Mouse (Mus musculus): ENCODE data around the gene Osgin1. TPM values are rescaled to one million over a fixed set of nuclear protein-coding genes. Genes with fewer than 3 reads are reported as not detected.

Osgin1 gene
- polyA plus RNA-seq (2015; fragmentation: Nextera tagmentation; extraction: Ambion mirVana) = 0.08 and 0.28 TPM in 2 replicates

DNA sequence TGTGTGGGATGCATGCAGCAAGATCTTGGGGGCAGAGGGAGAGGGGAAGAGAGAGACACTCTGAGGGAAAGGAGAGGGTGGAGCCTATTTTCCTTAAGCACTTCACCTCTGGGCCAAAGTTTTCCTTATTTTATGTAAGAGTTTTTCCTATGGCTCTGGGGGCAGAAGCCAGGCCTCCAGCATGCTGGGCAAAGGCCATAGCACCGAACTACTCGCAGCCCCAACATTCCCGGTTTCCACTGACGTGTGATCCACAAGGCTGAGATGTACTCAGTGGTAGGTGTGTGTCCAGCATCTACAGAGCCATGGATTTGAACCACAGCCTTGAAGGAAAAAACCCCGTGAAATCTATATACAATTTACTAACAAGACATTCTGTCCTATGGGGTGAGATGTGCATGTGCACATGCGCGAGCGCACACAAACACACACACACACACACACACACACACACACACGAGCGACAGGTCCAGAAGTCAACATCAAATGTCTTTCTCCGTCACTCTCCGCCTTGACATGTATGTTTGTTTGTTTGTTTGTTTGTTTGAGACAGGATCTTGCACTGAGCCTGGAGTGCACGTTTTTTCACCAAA is at the start of gene Osgin1:
Osgin1 (plus strand) TSS at position 543 of the 593 bp plus-strand sequence.
- Histone ChIP-seq H3K4me2 (no peak within 1 kb of the TSS), H3K9me3 (no peaks in the 10 kb centered on the region), H3K27me3 (no peaks in the 10 kb centered on the region), H3K27ac (no peak within 1 kb of the TSS), H3K4me3 (no peak within 1 kb of the TSS), H3K4me1 (replicated peaks) (peaks cover 9% of the 10 kb centered on the region), H3K36me3 (no peaks in the 10 kb centered on the region), H3K9ac (no peak within 1 kb of the TSS)
- ATAC-seq (ENCODE audit: low FRiP score) = no peak
- WGBS = 90% methylated on average over 13 of the region's 13 CpGs

DNA sequence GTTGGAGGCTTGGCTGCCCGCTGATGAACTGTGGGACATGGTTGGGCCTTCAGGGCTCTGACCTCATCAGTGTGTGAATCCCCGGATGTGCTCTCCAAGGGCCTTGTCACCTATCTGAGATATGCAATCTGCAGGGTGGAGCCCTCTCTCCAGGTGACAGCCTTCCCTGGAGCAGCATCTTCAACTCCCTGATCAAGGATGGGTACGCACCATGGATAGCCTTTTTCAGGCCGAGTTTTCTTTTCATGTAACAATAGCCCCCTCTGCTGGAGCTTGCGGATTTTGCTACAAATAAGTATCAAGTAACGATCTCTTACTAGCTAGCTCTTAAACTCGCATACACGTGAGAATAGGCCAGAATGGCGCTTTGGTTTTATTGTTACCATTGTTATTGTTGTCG is 49.4 kb upstream of the Osgin1 start:
- Histone ChIP-seq H3K4me1 (replicated peaks) (no peaks in the 10 kb centered on the region), H3K4me3 (no peak overlapping the region), H3K4me2 (no peak overlapping the region), H3K27me3 (0 out of 2 replicates have a peak, but pooled peaks cover 5% of the 10 kb centered on the region), H3K9me3 (no peaks in the 10 kb centered on the region), H3K9ac (no peak overlapping the region), H3K36me3 (no peaks in the 10 kb centered on the region), H3K27ac (no peak overlapping the region)
- 25% methylated on average over 10 of the region's 10 CpGs for WGBS
- no peak for ATAC-seq (ENCODE audit: low FRiP score)

GRCm38 (mm10) chr8:119385854-119386253 is 48.1 kb upstream of the Osgin1 start:
- Histone ChIP-seq H3K4me2 (no peak overlapping the region), H3K36me3 (no peaks in the 10 kb centered on the region), H3K27me3 (0 out of 2 replicates have a peak, but pooled peaks cover 10% of the 10 kb centered on the region), H3K27ac (no peak overlapping the region), H3K4me1 (replicated peaks) (no peaks in the 10 kb centered on the region), H3K9ac (no peak overlapping the region), H3K9me3 (no peaks in the 10 kb centered on the region), H3K4me3 (no peak overlapping the region)
- no peak for ATAC-seq (ENCODE audit: low FRiP score)
- 80% methylated on average over 6 of the region's 6 CpGs for WGBS

DNA sequence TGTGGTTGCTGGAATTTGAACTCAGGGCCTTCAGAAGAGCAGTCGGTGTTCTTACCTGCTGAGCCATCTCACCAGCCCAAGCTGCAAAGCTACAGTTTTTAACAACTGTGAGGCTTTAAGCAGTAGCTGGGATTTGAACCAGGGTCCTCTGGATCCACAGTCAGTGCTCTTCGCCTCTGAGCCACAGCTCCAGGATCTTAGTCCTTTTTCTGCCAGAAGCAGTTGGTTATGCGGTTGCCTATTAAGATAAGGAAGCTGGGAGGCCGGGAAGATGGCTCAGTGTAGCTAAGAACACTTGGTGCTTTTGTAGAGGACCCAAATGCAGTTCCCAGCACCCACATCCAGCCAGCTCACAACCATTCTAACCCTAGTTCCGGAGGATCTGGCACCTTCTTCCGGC is 46.9 kb upstream of the Osgin1 start:
- Histone ChIP-seq H3K4me1 (replicated peaks) (no peaks in the 10 kb centered on the region), H3K4me2 (no peak overlapping the region), H3K9ac (no peak overlapping the region), H3K27ac (no peak overlapping the region), H3K9me3 (no peaks in the 10 kb centered on the region), H3K36me3 (no peaks in the 10 kb centered on the region), H3K4me3 (no peak overlapping the region), H3K27me3 (0 out of 2 replicates have a peak, but pooled peaks cover 10% of the 10 kb centered on the region)
- ATAC-seq (ENCODE audit: low FRiP score) = no peak
- WGBS = 82% methylated on average over 6 of the region's 6 CpGs

DNA sequence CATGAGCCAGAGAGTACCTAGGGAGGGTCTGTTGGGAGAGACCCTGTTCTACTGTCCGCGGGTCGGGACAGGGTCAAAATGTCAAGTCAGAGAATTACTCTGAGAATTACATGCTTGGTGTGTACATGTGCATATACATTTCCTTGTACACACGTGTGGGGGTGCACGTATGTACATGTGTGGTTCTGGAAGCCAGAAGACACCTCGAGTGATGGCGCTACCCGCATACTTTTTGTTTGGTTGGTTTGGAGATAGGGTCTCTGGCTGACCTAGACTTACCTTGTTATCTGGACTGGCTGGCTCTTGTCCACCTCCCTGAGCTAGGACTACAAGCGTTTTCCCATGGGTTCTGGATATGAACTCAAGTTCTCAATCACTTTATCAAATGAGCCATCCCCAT is 39.8 kb upstream of the Osgin1 start:
- H3K9me3 ChIP-seq = no peaks in the 10 kb centered on the region
- ATAC-seq (ENCODE audit: low FRiP score) = peak; percentile 11; the same call in 1 of the 2 replicates
- H3K4me1 ChIP-seq (replicated peaks) = peaks cover 19% of the 10 kb centered on the region
- peak overlapping the region; percentile 100 for H3K4me2 ChIP-seq
- peak overlapping the region; percentile 94 for H3K27ac ChIP-seq
- H3K9ac ChIP-seq = peak overlapping the region; percentile 97
- 76% methylated on average over 9 of the region's 9 CpGs for WGBS
- H3K36me3 ChIP-seq = peaks cover 9% of the 10 kb centered on the region; the same call in 1 of the 2 replicates
- peak overlapping the region; percentile 88 for H3K4me3 ChIP-seq
- H3K27me3 ChIP-seq = 0 out of 2 replicates have a peak, but pooled peaks cover 4% of the 10 kb centered on the region

DNA sequence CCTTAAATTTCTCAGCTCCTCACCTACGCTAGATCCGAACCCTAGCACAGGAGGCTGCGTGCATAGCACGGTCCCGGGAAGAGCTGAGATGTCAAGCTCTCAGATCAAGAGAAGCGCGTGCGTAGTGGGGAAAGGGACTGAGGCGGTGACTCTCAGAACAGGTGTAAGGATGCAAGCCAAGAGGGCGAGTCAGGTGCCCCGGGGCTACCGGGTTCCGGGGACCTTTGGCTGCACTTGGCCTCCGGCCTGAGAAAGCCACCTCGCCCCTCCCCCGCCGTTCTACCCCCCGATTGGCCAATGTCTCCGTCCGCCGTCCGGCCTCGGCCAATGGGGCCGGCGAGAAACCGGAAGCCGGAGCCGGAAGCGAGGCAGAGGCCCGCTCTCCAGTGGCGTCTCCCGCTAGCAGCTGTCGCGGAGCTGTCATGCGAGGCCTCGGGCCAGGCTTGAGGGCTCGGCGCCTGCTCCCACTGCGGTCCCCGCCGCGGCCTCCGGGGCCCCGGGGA is 39.3 kb upstream of the Osgin1 start, which contains the start of gene Mlycd:
Mlycd (plus strand) TSS at position 355 of the 503 bp plus-strand sequence.
- WGBS = 2% methylated on average over 37 of the region's 44 CpGs
- H3K9ac ChIP-seq = peak within 1 kb of the TSS; percentile 97
- peak within 1 kb of the TSS; percentile 100 for H3K4me2 ChIP-seq
- H3K27ac ChIP-seq = peak within 1 kb of the TSS; percentile 94
- no peaks in the 10 kb centered on the region for H3K9me3 ChIP-seq
- peak within 1 kb of the TSS; percentile 88 for H3K4me3 ChIP-seq
- peaks cover 19% of the 10 kb centered on the region for H3K4me1 ChIP-seq (replicated peaks)
- peak; percentile 94 for ATAC-seq (ENCODE audit: low FRiP score)
- H3K27me3 ChIP-seq = 0 out of 2 replicates have a peak, but pooled peaks cover 4% of the 10 kb centered on the region
- peaks cover 9% of the 10 kb centered on the region; the same call in 1 of the 2 replicates for H3K36me3 ChIP-seq

- Histone ChIP-seq H3K4me2 (peak overlapping the region; percentile 100), H3K27ac (peak overlapping the region; percentile 94), H3K4me1 (replicated peaks) (peaks cover 19% of the 10 kb centered on the region), H3K36me3 (peaks cover 9% of the 10 kb centered on the region; the same call in 1 of the 2 replicates), H3K27me3 (0 out of 2 replicates have a peak, but pooled peaks cover 2% of the 10 kb centered on the region), H3K9me3 (no peaks in the 10 kb centered on the region), H3K9ac (peak overlapping the region; percentile 97), H3K4me3 (peak overlapping the region; percentile 88)
- ATAC-seq (ENCODE audit: low FRiP score) = peak; percentile 65
- 7% methylated on average over 74 of the region's 83 CpGs for WGBS
Measured at GRCm38 (mm10) chr8:119395072-119395950, 38.6 kb upstream of the Osgin1 start.

- H3K9me3 ChIP-seq = no peaks in the 10 kb centered on the region
- no peak overlapping the region for H3K4me3 ChIP-seq
- peaks cover 31% of the 10 kb centered on the region for H3K36me3 ChIP-seq
- WGBS = 88% methylated on average over 9 of the region's 9 CpGs
- no peak for ATAC-seq (ENCODE audit: low FRiP score)
- H3K9ac ChIP-seq = no peak overlapping the region
- H3K4me1 ChIP-seq (replicated peaks) = peaks cover 19% of the 10 kb centered on the region
- no peak overlapping the region for H3K27ac ChIP-seq
- H3K27me3 ChIP-seq = no peaks in the 10 kb centered on the region
- H3K4me2 ChIP-seq = no peak overlapping the region
Measured at GRCm38 (mm10) chr8:119398558-119398957, 35.4 kb upstream of the Osgin1 start.

- H3K4me2 ChIP-seq = no peak overlapping the region
- H3K9me3 ChIP-seq = no peaks in the 10 kb centered on the region
- H3K27ac ChIP-seq = no peak overlapping the region
- H3K27me3 ChIP-seq = no peaks in the 10 kb centered on the region
- no peak for ATAC-seq (ENCODE audit: low FRiP score)
- peaks cover 15% of the 10 kb centered on the region for H3K4me1 ChIP-seq (replicated peaks)
- H3K4me3 ChIP-seq = no peak overlapping the region
- WGBS = 70% methylated on average over 6 of the region's 6 CpGs
- peaks cover 38% of the 10 kb centered on the region for H3K36me3 ChIP-seq
- no peak overlapping the region for H3K9ac ChIP-seq
Measured at GRCm38 (mm10) chr8:119399255-119399654, 34.7 kb upstream of the Osgin1 start.

DNA sequence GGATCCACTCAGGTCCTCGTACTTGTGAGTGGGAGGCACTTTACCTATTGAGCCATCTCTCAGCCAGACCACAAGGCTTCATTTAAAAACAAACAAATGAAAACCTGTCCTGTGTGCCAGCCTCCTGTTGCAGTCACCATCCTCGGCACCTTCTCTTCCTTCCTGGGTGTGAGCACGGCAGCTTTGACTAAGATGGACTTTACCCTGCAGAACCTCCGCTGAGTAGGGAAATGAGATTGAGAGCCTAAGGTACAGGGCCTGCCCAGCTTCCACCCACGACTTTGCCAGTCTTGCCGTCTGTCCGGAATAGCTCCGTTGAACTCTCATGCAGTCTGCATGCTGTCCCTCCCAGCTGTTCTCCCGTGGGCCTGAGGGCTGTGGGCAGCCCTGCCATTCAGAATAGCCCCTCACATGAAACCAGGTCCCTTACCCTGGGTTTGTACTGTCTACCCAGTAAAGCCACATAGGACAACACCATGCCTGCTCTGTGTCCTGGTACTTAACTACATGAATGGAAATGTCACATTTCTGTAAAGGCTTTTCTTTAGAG is 33.7 kb upstream of the Osgin1 start:
- no peaks in the 10 kb centered on the region for H3K27me3 ChIP-seq
- H3K9ac ChIP-seq = no peak overlapping the region
- H3K4me1 ChIP-seq (replicated peaks) = peaks cover 13% of the 10 kb centered on the region
- 86% methylated on average over 9 of the region's 9 CpGs for WGBS
- no peak overlapping the region for H3K4me2 ChIP-seq
- no peak overlapping the region for H3K27ac ChIP-seq
- H3K36me3 ChIP-seq = peaks cover 47% of the 10 kb centered on the region
- ATAC-seq (ENCODE audit: low FRiP score) = no peak
- no peak overlapping the region for H3K4me3 ChIP-seq
- H3K9me3 ChIP-seq = no peaks in the 10 kb centered on the region

DNA sequence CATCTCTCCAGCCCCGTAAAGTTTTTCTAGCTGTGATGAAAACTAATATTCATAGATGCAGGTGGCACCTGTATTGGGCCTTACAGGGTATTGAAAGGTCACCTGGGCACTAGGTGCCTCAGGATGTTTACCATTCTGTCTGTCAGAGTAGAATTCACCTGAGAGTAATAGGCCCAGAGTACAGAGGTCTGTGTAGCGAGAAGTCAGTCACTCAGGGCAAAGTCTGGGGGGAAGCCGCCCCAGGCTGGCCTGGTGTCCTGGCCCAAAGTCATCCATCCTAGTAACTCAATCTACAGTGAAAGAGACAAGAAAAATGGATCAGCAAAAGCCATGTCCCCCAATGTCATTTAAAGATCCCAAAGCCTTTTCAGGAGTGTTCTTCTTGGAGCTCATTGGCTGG is 33.0 kb upstream of the Osgin1 start:
- Histone ChIP-seq H3K4me2 (no peak overlapping the region), H3K4me3 (no peak overlapping the region), H3K9me3 (no peaks in the 10 kb centered on the region), H3K27ac (no peak overlapping the region), H3K4me1 (replicated peaks) (peaks cover 6% of the 10 kb centered on the region), H3K9ac (no peak overlapping the region), H3K27me3 (no peaks in the 10 kb centered on the region), H3K36me3 (peaks cover 53% of the 10 kb centered on the region)
- WGBS = 90% methylated on average over 3 of the region's 3 CpGs
- ATAC-seq (ENCODE audit: low FRiP score) = no peak

DNA sequence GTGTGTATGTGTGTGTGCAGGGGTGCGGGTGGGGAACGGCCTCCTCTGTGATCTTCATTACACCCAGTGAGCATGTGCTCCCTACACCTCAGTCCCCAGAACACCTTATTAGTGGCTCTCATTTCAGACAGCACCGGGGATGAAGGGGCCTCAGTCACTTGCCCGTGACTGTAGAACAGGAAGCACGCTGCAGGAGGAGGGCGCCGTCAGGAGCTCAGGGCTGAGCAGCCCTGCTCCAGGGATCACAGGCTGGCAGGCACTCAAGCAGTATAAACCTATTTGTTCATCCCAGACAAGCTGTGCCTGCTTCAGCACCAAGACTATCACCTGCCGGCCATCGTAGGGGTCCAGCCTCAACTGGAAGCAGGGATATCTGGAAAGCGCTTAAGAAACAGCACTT is 30.0 kb upstream of the Osgin1 start:
- ATAC-seq (ENCODE audit: low FRiP score) = no peak
- Histone ChIP-seq H3K36me3 (peaks cover 69% of the 10 kb centered on the region), H3K9ac (no peak overlapping the region), H3K27me3 (no peaks in the 10 kb centered on the region), H3K4me3 (no peak overlapping the region), H3K4me1 (replicated peaks) (no peaks in the 10 kb centered on the region), H3K4me2 (no peak overlapping the region), H3K9me3 (no peaks in the 10 kb centered on the region), H3K27ac (no peak overlapping the region)
- WGBS = 75% methylated on average over 10 of the region's 10 CpGs

Measured in hindbrain, embryonic 13.5 days (tissue).